Mouse (Mus musculus) mouse embryonic stem cell (cell line): ENCODE results near the gene Reep6.
"Not testable (repeated sequence)": the region's sequence is repeated elsewhere in the genome, so short reads cannot be mapped to it uniquely, and the experiment has no call there.

Experiments used
- in situ Hi-C, 2 experiments: fragments of 300-500 bp; cut with MboI; formaldehyde crosslinking; loops; 1 replicate in 1 of 2; 3 replicates in 1 of 2; pipeline ENCODE4 v1.14.3; 2019 to 2020; ENCODE audit warnings: low sequenced_read_pairs in 2 of 2, low pct_unique_long_range_greater_than_20kb in 1 of 2, mixed read lengths in 1 of 2; ENCODE audit not compliant: unreplicated experiment in 1 of 2

Gene Reep6

DNA sequence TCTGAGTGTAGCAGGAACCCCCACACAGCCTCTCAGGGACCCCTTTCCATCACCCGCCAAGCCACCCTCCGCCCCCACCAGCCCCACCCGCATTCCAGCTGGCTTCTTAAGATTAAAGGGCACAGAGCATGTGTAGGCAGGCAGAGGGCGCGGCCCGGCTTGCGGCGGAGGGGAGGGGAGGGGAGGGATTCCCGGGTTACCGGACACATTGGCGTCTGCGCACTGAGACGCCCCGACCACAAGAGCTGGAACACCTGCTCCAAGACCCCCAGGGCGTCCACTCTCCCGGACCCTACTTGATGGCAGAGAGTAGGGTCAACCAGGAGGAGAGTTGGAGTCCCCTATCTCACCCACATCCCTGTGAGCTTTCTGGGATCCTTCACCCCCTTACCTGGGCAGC is 15.4 kb downstream of the Reep6 start:
- in situ Hi-C loops = no loop called here

- in situ Hi-C loops = not testable (repeated sequence)
Measured at GRCm38 (mm10) chr10:80345929-80346328, 16.2 kb downstream of the Reep6 start.

DNA sequence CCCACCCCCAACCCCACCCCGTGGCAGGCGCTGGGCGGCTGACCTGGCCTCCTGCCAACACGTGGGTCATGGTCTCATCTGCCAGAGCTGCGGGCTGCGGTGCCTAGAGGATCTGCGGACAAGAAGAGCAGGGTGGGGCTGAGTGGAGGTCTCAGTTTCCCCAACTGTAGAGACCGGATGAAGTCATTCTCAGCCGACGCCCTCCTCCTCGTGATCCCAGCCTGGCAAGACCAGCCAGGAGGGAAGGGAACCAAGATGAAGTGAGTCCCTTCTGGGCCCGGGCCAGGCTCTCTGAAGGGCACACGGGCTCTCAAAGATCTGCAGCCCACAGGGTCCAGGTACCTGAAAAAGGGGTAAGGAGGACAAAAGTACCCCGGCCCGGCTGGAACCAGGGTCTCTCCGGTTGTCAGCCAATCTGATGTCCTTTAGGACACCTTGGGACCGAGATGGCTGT is 17.8 kb downstream of the Reep6 start:
- in situ Hi-C loops = no loop called here

DNA sequence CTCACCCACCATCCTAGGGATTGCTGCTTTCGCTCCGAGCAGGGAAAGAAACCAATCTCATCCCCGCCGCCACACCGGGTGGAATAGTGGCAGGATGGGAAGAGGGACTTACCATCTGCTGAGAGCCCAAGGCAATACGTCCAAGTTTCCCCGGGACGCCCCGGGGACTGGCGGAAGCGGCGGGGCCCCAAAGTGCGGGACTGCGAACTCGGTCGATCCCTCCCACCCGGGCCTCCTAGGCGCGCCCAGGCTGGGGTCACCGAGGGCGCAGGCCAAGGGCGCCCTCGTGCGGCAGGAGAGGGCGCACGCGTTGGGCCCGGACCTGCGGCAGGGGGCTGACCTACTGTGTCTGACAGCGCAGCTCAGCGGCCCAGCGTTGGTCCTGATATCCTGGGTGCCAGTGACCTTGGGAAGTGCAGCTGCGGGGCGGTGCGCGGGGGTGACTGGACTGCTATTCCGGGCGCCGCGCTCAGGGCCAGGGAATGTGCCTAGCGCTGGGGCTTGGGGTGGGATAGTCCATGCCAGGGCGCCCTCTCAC is 18.6 kb downstream of the Reep6 start, which contains the start of gene Adamtsl5:
Adamtsl5 (minus strand) TSS at position 169 of the 538 bp plus-strand sequence.
- in situ Hi-C loops = no loop called here

DNA sequence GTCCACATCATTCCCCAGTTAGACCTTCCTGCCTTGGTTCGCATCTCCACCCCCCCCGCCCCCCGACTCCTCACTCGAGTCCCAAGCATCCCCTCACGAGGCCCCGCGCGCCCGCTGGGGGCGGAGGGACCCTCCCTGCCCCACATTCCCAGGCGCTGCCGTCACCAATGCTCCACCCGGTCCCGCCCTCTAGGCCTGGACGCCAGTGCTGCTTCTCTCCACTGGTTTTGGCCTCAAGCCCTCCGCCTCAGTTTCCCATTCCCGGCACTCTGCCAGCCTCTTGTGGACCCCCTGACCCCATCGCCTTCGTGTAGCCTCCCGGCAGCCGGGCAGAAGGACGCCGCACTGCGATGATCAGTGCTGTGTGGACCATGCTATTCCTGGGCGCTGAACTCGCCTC is 19.2 kb downstream of the Reep6 start:
- in situ Hi-C loops = no loop called here

DNA sequence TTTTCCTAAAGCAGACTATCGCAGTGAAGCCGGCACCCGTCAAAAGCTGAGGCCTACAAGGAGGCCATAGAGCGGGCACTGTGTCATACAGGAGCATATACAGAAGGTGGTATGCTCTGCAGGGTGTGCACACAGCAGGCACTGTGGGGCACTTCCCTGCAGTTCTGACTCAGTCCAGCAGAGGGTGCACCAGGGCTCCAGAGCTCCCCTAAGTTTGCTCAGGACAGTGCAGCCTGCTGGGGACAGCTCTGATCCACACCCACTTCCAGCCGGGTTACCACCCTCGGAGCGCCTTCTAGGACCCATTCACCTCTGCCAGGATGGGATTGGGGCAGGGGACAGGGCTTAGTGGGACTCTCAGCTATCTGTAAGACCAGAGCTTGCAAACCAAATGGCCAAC is 20.5 kb downstream of the Reep6 start:
- in situ Hi-C loops = loop anchor here in 1 of 2 experiments (25.0 kb wide), 1 partner anchor 163 kb away; the partner anchor contains the start of gene Efna2

GRCm38 (mm10) chr10:80351896-80352295 is 22.1 kb downstream of the Reep6 start:
- in situ Hi-C loops = loop anchor here in 1 of 2 experiments (25.0 kb wide), 1 partner anchor 165 kb away; the partner anchor contains the start of gene Efna2

DNA sequence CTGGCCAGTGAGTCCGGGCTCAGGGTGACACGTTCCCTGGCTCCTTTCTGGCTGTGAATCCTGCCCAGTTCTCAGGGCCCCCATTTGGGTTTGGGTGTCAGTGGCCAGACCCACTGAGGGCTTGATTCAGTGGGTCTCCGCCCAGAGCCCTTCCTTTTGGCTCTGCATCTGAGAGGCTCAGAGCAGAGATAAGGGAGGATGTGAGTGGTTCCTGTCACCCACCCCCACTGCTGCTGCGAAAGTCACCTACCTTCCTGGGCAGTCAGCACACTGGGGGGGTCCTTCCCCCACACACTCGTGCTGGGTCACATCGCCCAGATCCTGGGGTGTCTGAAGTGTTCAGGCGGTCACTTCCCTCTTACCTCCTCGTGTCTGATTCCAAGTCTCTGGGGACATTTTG is 23.0 kb downstream of the Reep6 start:
- in situ Hi-C loops = loop anchor here in 1 of 2 experiments (25.0 kb wide), 1 partner anchor 165 kb away; the partner anchor contains the start of gene Efna2

GRCm38 (mm10) chr10:80355431-80355830 is 25.7 kb downstream of the Reep6 start:
- in situ Hi-C loops = loop anchor here in 1 of 2 experiments (25.0 kb wide), 1 partner anchor 168 kb away; the partner anchor contains the start of gene Efna2

GRCm38 (mm10) chr10:80356001-80356682 is 26.4 kb downstream of the Reep6 start, which contains the start of gene Plk5:
TSS of gene Plk5 (plus strand) at chr10:80356459.
- in situ Hi-C loops = loop anchor here in 1 of 2 experiments (25.0 kb wide), 1 partner anchor 169 kb away; the partner anchor contains the start of gene Efna2

DNA sequence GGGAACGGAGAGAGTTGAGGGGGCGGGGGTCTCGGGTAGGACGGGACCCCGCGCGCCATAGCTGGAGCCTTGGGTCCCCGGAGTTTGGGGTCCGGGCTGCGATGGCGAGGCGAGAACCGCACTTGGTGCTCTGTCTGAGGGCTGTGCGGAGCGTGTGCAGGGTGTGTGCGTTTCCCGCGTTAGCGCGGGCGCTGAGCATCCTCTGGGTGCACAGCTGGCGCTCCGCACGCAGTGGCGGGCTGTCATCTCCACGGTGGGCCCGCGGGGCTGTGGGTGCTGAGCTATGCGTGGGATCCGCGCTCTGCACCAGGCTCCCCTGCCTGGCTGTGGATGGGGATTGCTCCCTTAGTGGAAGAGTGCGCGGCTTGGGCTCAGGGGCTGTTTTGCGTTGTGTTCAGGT is 27.0 kb downstream of the Reep6 start:
- in situ Hi-C loops = loop anchor here in 1 of 2 experiments (25.0 kb wide), 1 partner anchor 169 kb away; the partner anchor contains the start of gene Efna2

- in situ Hi-C loops = loop anchor here in 1 of 2 experiments (25.0 kb wide), 1 partner anchor 170 kb away; the partner anchor contains the start of gene Efna2
Measured at GRCm38 (mm10) chr10:80357336-80357735, 27.6 kb downstream of the Reep6 start.

DNA sequence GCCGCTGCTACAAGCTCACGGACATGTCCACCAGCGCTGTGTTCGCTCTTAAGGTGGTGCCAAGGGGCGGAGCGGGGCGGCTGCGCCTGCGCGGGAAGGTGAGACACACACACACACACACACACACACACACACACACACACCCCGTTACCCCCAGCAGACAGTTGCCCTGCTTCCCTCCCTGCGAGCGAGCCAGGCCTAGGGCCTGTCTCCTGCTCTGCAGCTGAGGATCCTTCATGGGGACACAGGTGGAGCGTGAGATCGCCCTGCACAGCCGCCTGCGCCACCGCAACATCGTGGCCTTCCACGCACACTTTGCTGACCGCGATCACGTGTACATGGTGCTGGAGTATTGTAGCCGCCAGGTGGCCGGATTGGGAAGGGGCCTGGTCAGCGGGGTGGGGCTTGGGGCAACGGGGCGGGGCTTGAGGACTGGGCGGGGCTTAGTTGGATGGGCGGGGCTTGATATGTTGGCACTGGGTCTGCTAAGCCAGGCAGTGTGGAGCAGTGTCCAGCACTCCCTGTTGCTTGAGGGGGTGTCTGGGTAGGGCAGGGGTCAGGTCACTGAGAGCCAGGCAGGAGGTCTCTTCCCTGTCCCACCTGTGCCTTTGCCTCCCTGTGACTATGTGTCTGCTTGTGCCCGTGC is 28.4 kb downstream of the Reep6 start:
- in situ Hi-C loops = loop anchor here in 1 of 2 experiments (25.0 kb wide), 1 partner anchor 171 kb away; the partner anchor contains the start of gene Efna2

- in situ Hi-C loops = loop anchor here in 1 of 2 experiments (25.0 kb wide), 1 partner anchor 176 kb away; the partner anchor contains the start of gene Efna2
Measured at GRCm38 (mm10) chr10:80363734-80364133, 34.0 kb downstream of the Reep6 start.

DNA sequence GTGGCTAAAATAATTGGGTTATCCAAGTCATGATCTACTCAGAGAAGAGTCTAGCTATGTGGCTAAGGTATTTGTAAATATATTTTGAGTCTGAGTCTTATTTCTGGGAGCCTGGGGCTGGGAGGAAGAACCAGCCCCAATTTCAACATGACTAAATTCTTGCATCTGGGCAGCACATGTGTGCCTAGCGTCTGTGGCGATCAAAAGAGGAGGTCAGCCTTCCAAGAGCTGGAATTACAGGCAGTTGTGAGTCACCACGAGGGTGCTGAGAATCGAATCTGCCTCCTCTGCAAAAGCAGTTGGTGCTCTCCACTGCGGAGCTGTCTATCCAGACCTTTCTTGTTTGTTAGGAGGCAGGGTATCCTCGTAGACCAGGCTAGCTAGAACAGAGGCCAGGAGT is 36.0 kb downstream of the Reep6 start:
- in situ Hi-C loops = loop anchor here in 1 of 2 experiments (25.0 kb wide), 1 partner anchor 178 kb away; the partner anchor contains the start of gene Efna2

- in situ Hi-C loops = loop anchor here in 1 of 2 experiments (25.0 kb wide), 1 partner anchor 181 kb away; the partner anchor contains the start of gene Efna2
Measured at GRCm38 (mm10) chr10:80367954-80368353, 38.2 kb downstream of the Reep6 start.

DNA sequence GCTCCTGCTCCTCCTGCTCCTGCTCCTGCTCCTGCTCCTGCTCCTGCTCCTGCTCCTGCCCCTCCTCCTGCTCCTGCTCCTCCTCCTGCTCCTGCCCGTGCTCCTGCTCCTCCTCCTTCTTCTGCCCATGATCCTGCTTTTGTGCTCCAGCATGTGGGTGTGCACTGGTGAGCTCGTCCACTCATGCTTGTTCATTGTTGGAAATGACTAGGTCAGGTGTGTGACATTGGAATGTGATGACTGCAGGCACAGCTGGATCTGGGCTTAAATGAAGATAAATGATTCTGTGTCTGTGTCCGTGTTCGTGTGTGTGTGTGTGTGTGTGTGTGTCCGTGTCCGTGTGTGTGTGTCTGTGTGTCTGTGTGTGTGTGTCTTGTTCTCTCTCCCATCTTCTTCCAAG is 38.6 kb downstream of the Reep6 start:
- in situ Hi-C loops = loop anchor here in 1 of 2 experiments (25.0 kb wide), 1 partner anchor 181 kb away; the partner anchor contains the start of gene Efna2

GRCm38 (mm10) chr10:80369995-80370747 is 40.4 kb downstream of the Reep6 start:
- in situ Hi-C loops = loop anchor here in 1 of 2 experiments (5.0 to 25.0 kb wide), 2 partner anchors 137 to 183 kb away; partner anchors contain the start of gene Efna2
